Mouse (Mus musculus) intestine, embryonic 15.5 days (tissue): ENCODE data around the gene Hoxd8. TPM values are rescaled to one million over a fixed set of nuclear protein-coding genes. Genes with fewer than 3 reads are reported as not detected.

ENCODE experiments used
- ATAC-seq: fragments of 200-750 bp; cut with Nextera tagmentation; 2 replicates; pipeline ENCODE4 v1.8.0; 2017; ENCODE audit warnings: moderate TSS enrichment, moderate library complexity
- H3K27ac ChIP-seq: fragments of 300-500 bp; sonication (generic); 2 replicates; pipeline ENCODE4 v1.5.1; 2015; ENCODE audit warnings: mild to moderate bottlenecking, inconsistent platforms
- H3K27me3 ChIP-seq: fragments of 300-500 bp; sonication (generic); replicated peaks from 2 replicates; pipeline ENCODE4 v1.6.1; 2015; ENCODE audit warnings: inconsistent platforms
- H3K36me3 ChIP-seq: fragments of 300-500 bp; sonication (generic); 2 replicates; pipeline ENCODE4 v1.6.1; 2015; ENCODE audit warnings: inconsistent platforms
- H3K4me1 ChIP-seq: fragments of 300-500 bp; sonication (generic); replicated peaks from 2 replicates; pipeline ENCODE4 v1.6.1; 2015; ENCODE audit warnings: inconsistent platforms
- H3K4me2 ChIP-seq: fragments of 300-500 bp; sonication (generic); replicated peaks from 2 replicates; pipeline ENCODE4 v1.6.1; 2015; ENCODE audit warnings: mild to moderate bottlenecking, inconsistent platforms
- H3K4me3 ChIP-seq: fragments of 300-500 bp; sonication (generic); replicated peaks from 2 replicates; pipeline ENCODE4 v1.5.1; 2015; ENCODE audit warnings: inconsistent platforms
- H3K9ac ChIP-seq: fragments of 300-500 bp; sonication (generic); 2 replicates; pipeline ENCODE4 v1.6.1; 2015; ENCODE audit warnings: inconsistent platforms
- H3K9me3 ChIP-seq: fragments of 300-500 bp; sonication (generic); 2 replicates; pipeline ENCODE4 v1.6.1; 2016; ENCODE audit warnings: inconsistent platforms
- WGBS: fragments of 180-500 bp; shearing (Covaris S2); methylation state at CpG from one replicate; pipeline ENCODE4 v1.1.7; 2015; 5-methylcytosine and 5-hydroxymethylcytosine counted together
- polyA plus RNA-seq: library from polyadenylated mRNA; unstranded; fragments of >200 nt; fragmentation: Nextera tagmentation; extraction: Ambion mirVana; gene quantifications from 2 replicates; pipeline ENCODE4 v1.2.1, GENCODE M21; 2015

Gene Hoxd8
- polyA plus RNA-seq, 1 experiment from 2014 or later, result 5.1 TPM

DNA sequence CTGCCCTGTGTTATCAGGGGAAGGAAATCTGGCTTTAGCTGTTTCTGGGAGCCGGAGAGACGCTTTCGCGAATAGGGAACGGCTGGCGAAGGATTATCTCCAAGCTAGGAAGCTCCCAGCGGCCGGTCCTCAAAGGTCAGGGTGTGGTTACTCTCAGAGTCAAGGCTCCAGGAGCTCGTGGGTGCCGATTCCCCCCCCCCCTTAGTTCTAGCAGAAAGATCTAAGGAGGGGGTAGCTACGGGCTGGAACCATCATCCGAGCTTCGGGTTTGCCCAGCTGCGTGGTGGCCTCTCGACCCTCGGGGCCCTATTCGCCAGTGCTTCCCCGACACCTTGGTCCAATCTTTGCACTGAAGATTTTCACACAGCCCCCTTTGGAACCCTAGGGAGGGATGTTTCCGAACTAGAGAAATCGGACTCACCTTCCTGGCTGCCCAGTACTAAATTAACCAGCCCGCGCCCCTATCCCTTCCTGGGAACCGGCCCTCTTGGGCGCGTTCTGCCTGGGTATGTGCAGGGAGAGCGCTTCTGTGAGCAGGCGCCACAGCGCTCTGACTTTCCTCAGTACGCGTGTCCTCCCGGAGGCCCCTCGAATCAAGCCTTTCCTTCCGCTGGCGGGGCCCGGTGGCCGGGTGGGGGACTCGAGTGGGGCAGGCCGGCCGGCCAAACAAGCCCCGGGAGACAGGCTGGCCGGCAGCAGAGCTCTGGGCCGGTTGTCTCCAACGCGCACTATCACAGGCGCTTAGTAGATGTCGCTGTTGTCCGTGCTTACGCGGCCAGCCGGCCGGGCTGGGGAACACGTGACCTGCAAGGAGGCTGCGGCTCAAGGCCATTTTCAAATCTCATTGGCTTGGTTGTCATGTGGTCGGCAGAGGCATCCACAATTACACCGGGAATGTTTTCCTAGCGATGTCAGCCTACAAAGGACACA is 13.1 kb upstream of the Hoxd8 start, which contains the start of gene Hoxd10:
Gene Hoxd10, plus strand, starts transcription at position 903 of the 930 bp plus-strand sequence.
- H3K4me1 ChIP-seq, result peaks cover 10% of the 10 kb centered on the region; the same call in 1 of the 2 replicates
- 2% methylated on average over 56 of the region's 56 CpGs for WGBS
- peak; percentile 76 for ATAC-seq
- H3K4me2 ChIP-seq, result peak within 1 kb of the TSS; percentile 49
- peaks cover 88% of the 10 kb centered on the region for H3K27me3 ChIP-seq
- no peaks in the 10 kb centered on the region for H3K9me3 ChIP-seq
- peak within 1 kb of the TSS; percentile 31 for H3K4me3 ChIP-seq
- no peaks in the 10 kb centered on the region for H3K36me3 ChIP-seq
- H3K9ac ChIP-seq, result peak within 1 kb of the TSS; percentile 39; the same call in 1 of the 2 replicates
- 0 out of 2 replicates have a peak within 1 kb of the TSS, but pooled peaks have one; percentile 17 for H3K27ac ChIP-seq

DNA sequence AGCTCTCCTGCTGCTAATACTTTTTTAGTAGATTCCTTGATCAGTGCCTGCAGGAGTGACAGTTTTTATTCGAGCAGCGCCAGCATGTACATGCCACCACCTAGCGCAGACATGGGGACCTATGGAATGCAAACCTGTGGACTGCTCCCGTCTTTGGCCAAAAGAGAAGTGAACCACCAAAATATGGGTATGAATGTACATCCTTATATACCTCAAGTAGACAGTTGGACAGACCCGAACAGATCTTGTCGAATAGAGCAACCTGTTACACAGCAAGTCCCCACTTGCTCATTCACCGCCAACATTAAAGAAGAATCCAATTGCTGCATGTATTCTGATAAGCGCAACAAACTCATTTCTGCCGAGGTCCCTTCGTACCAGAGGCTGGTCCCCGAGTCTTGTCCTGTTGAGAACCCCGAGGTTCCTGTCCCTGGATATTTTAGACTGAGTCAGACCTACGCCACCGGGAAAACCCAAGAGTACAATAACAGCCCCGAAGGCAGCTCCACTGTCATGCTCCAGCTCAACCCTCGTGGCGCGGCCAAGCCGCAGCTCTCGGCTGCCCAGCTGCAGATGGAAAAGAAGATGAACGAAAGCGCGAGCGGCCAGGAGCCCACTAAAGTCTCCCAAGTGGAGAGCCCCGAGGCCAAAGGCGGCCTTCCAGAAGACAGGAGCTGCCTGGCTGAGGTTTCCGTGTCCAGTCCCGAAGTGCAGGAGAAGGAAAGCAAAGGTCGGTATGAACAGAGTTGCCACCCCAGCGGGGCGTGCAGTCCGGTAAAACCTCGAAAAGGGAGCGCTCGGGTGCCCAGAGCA is 12.2 kb upstream of the Hoxd8 start:
- H3K9me3 ChIP-seq, result no peaks in the 10 kb centered on the region
- H3K36me3 ChIP-seq, result no peaks in the 10 kb centered on the region
- peaks cover 10% of the 10 kb centered on the region; the same call in 1 of the 2 replicates for H3K4me1 ChIP-seq
- WGBS, result 4% methylated on average over 35 of the region's 35 CpGs
- no peak overlapping the region for H3K27ac ChIP-seq
- H3K9ac ChIP-seq, result peak overlapping the region; percentile 15; the same call in 1 of the 2 replicates
- peaks cover 89% of the 10 kb centered on the region for H3K27me3 ChIP-seq
- peak overlapping the region; percentile 31 for H3K4me3 ChIP-seq
- ATAC-seq, result no peak
- peak overlapping the region; percentile 49 for H3K4me2 ChIP-seq

DNA sequence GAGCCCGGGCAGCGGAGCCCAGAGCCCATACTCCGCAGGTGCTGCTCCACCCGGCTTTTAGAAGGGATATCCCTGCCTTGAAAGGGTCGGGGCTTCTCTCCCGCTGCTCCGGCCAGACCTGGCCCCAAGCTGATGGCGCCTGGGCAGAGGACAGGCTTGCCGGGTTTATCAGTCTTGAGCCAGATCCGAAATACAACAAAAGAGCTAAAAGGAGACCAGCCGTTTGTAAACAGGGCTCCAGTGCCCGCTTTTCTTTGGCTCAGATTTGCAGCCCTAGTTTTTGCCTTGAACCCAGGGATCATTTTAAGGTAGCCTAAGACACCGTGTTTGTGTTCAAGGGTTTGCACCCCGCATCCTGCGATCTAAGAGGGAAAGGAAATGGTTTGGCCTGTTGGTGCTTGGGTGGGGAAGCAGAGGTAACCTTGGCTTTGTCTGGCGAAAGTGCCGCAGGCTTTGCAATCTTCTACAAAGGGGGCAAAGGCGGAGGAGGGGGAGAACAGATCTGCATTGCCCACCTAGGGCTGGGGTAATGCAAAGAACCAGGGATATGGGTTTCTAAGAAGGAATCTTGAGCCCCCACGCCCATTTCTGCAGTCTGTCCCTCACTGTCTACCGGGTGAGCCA is 11.5 kb upstream of the Hoxd8 start:
- peaks cover 89% of the 10 kb centered on the region for H3K27me3 ChIP-seq
- H3K27ac ChIP-seq, result no peak overlapping the region
- no peaks in the 10 kb centered on the region for H3K36me3 ChIP-seq
- peak overlapping the region; percentile 15; the same call in 1 of the 2 replicates for H3K9ac ChIP-seq
- no peaks in the 10 kb centered on the region for H3K9me3 ChIP-seq
- H3K4me1 ChIP-seq, result peaks cover 15% of the 10 kb centered on the region
- 3% methylated on average over 20 of the region's 20 CpGs for WGBS
- no peak for ATAC-seq
- H3K4me2 ChIP-seq, result peak overlapping the region; percentile 45
- peak overlapping the region; percentile 31 for H3K4me3 ChIP-seq

DNA sequence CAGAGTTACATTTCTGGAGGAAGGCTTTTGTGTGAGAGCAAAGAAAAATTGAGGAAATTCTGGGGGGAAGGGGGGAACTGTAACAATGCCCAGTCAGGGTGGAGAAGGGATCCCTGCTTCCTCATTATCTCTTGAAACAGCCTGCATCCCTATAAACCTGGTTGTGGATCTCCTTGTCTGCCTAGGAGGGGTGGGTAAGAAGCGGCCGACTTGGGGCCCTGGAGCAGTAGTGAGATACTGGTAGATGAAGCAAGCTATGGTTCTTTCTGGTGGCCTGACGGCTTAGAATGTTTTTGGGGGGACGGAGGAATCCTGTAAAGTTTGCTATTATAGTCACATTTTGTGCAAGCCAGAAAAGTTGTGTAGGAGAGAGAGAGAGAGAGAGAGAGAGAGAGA is 11.0 kb upstream of the Hoxd8 start:
- no peak for ATAC-seq
- peak overlapping the region; percentile 31 for H3K4me3 ChIP-seq
- H3K4me1 ChIP-seq, result peaks cover 20% of the 10 kb centered on the region
- 19% methylated on average over 4 of the region's 4 CpGs for WGBS
- peaks cover 90% of the 10 kb centered on the region for H3K27me3 ChIP-seq
- H3K27ac ChIP-seq, result no peak overlapping the region
- H3K36me3 ChIP-seq, result no peaks in the 10 kb centered on the region
- H3K9me3 ChIP-seq, result no peaks in the 10 kb centered on the region
- no peak overlapping the region for H3K9ac ChIP-seq
- 0 out of 2 replicates have a peak overlapping the region, but pooled peaks have one; percentile 45 for H3K4me2 ChIP-seq

GRCm38 (mm10) chr2:74694066-74694465 is 10.3 kb upstream of the Hoxd8 start:
- Histone ChIP-seq H3K36me3 (no peaks in the 10 kb centered on the region), H3K4me1 (peaks cover 23% of the 10 kb centered on the region), H3K4me3 (no peak overlapping the region), H3K27me3 (peaks cover 93% of the 10 kb centered on the region), H3K9me3 (no peaks in the 10 kb centered on the region), H3K4me2 (no peak overlapping the region), H3K27ac (no peak overlapping the region), H3K9ac (no peak overlapping the region)
- ATAC-seq, result no peak
- 4% methylated on average over 16 of the region's 16 CpGs for WGBS

DNA sequence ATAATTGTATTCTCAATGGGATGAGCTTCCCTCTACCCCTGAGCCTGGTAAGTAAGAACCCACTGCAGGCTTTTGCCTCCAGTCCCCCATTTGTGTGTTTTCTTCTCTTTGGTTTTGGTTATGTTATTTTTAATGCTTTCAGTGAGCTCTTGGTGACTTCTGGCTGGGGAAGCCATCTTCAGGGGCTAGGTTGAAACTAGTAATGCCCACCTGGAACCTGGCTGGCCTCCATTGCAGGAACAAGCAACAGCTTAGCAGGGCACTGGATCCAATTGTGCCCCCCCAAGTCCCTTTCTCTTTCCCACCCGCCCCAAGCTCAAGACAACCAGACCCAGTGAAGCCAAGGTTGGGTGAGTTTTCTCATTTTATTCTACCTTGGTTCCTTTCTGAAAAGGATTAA is 9.0 kb upstream of the Hoxd8 start:
- Histone ChIP-seq H3K9ac (no peak overlapping the region), H3K9me3 (no peaks in the 10 kb centered on the region), H3K4me2 (no peak overlapping the region), H3K4me3 (no peak overlapping the region), H3K36me3 (no peaks in the 10 kb centered on the region), H3K4me1 (peaks cover 23% of the 10 kb centered on the region), H3K27ac (no peak overlapping the region), H3K27me3 (peaks cover 94% of the 10 kb centered on the region)
- no peak for ATAC-seq
- WGBS, result 4% methylated on average over 1 of the region's 1 CpGs

- Histone ChIP-seq H3K36me3 (no peaks in the 10 kb centered on the region), H3K9me3 (no peaks in the 10 kb centered on the region), H3K27me3 (peaks cover 98% of the 10 kb centered on the region), H3K9ac (no peak overlapping the region), H3K4me3 (no peak overlapping the region), H3K4me2 (no peak overlapping the region), H3K27ac (no peak overlapping the region), H3K4me1 (peaks cover 23% of the 10 kb centered on the region)
- no peak for ATAC-seq
- 13% methylated on average over 7 of the region's 7 CpGs for WGBS
These were observed 8.5 kb upstream of the Hoxd8 start for GRCm38 (mm10) chr2:74695813-74696430.

DNA sequence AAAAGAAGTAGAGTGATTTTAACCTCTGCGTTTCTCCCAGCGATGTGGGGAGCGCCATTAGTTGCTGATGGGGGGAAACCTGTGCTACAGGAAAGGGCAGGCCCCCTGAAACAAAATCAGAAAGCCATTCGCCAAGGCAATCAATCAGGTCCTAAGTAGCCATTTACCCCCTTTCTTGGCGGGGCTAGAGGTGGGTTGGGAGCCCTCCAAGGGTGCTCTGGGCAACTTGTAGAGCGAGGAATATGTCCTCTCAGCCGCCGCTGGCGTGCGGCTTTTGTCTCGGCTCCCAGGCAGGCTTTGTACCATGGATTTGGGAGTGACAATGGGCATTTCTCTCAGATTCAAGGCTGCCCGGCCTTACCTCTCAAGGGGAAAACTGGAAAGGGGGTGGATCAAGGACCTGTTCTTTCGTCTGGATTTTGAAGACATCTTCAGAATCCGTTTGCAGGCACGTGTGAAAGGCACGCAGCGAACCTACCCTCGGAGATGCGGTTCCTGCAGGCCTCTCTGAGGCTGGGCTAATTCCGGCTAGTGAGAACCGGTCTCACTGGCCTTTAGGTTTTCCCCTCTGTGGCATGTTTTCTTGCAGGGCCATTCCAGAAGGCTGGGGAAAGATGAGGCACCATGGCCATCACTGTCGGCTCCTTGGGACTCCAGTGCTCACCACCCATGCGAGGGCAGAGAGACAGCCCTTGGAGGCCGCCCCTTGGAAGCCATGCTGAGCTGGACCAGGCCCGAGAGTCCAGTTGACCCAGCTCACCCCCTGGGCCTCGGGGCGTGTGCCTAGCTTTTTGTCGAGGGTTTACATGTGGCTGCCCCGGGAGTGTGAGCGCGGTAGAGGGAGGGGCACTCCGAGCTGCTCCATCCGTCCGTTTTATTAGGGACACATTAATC is 7.7 kb upstream of the Hoxd8 start:
- 0 out of 2 replicates have a peak, but pooled peaks have one; percentile 20 for ATAC-seq
- H3K9me3 ChIP-seq, result no peaks in the 10 kb centered on the region
- no peak overlapping the region for H3K4me3 ChIP-seq
- 4% methylated on average over 34 of the region's 34 CpGs for WGBS
- H3K9ac ChIP-seq, result peak overlapping the region; percentile 4; the same call in 1 of the 2 replicates
- H3K4me2 ChIP-seq, result peak overlapping the region; percentile 34
- no peaks in the 10 kb centered on the region for H3K36me3 ChIP-seq
- H3K27ac ChIP-seq, result 0 out of 2 replicates have a peak overlapping the region, but pooled peaks have one; percentile 27
- peaks cover 97% of the 10 kb centered on the region for H3K27me3 ChIP-seq
- H3K4me1 ChIP-seq, result peaks cover 18% of the 10 kb centered on the region

DNA sequence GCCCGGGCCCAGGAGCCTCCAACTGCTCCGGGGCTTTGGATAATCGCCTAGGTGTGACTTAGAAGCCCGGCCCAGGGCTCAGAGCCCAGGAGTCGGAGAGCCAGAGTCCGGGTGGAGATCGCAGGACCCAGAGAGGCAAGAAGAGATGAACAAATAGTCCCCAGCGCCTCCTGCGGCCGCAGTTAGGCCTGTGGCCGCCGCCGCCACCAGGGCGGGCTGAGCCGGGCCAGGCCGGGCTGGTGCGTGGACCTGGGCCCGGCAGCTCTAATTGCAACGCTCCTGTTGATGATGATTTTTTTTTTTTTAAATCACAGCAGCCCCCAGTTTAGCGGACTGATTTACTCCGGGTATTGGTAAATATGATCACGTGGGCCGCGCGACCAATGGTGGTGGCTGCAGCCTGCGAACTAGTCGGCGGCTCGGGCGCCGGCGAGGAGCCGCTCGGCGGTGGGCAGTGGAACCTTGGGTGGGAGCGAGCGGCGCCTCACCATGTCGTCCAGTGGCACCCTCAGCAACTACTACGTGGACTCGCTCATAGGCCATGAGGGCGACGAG is 6.8 kb upstream of the Hoxd8 start, which contains the start of gene Hoxd9:
Gene Hoxd9, plus strand, starts transcription at position 161 of the 555 bp plus-strand sequence.
- Histone ChIP-seq H3K4me3 (peak within 1 kb of the TSS; percentile 41), H3K4me2 (peak within 1 kb of the TSS; percentile 65), H3K4me1 (peaks cover 14% of the 10 kb centered on the region), H3K9me3 (no peaks in the 10 kb centered on the region), H3K27me3 (peaks cover 90% of the 10 kb centered on the region), H3K27ac (0 out of 2 replicates have a peak within 1 kb of the TSS, but pooled peaks have one; percentile 32), H3K36me3 (no peaks in the 10 kb centered on the region), H3K9ac (peak within 1 kb of the TSS; percentile 42)
- 1% methylated on average over 43 of the region's 43 CpGs for WGBS
- ATAC-seq, result peak; percentile 41

DNA sequence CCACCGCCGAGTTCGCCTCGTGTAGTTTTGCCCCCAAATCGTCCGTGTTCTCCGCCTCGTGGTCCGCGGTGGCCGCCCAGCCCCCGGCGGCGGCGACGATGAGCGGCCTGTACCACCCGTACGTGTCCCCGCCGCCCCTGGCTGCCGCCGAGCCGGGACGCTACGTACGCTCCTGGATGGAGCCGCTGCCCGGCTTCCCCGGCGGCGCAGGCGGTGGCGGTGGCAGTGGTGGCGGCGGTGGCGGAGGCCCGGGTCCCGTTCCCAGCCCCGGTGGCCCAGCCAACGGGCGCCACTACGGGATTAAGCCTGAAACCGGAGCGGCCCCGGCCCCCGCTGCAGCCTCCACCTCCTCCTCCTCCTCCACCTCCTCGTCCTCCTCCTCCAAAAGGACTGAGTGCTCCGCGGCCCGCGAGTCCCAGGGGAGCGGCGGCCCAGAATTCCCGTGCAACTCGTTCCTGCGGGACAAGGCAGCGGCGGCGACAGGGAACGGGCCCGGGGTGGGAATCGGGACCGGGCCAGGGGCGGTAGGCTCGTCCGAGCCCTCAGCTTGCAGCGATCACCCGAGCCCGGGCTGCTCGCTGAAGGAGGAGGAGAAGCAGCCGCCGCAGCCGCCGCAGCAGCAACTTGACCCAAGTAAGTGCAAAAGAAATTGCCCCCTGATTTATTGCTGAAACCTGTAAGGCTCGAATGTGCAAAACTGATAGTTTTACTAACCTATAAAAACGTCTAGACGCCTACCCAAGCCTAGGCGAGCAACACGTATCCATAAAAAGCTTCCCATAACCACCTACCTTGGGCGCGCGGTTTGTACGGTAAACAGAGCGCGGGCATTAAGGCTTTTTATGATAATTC is 6.0 kb upstream of the Hoxd8 start:
- 1% methylated on average over 86 of the region's 86 CpGs for WGBS
- peaks cover 87% of the 10 kb centered on the region for H3K27me3 ChIP-seq
- no peaks in the 10 kb centered on the region for H3K9me3 ChIP-seq
- peak overlapping the region; percentile 41 for H3K4me3 ChIP-seq
- peaks cover 13% of the 10 kb centered on the region for H3K4me1 ChIP-seq
- no peaks in the 10 kb centered on the region for H3K36me3 ChIP-seq
- H3K27ac ChIP-seq, result 0 out of 2 replicates have a peak overlapping the region, but pooled peaks have one; percentile 32
- H3K4me2 ChIP-seq, result peak overlapping the region; percentile 65
- H3K9ac ChIP-seq, result peak overlapping the region; percentile 42
- ATAC-seq, result peak; percentile 27
